Mouse (Mus musculus) megakaryocyte, embryonic 14.5 days (primary cell): ENCODE measurements at regions not wholly inside any gene's neighbourhood (a gene's known extent, or its start where the extent isn't known, plus 50 kb on each side); places are given as distances from the start of the nearest gene placed in this dataset.

Experiments
- H3K27me3 ChIP-seq: replicated peaks from 2 replicates; pipeline ENCODE3; 2012; ENCODE audit warnings: inconsistent platforms
- H3K36me3 ChIP-seq: replicated peaks from 2 replicates; pipeline ENCODE3; 2012; ENCODE audit warnings: low read length, inconsistent platforms, mixed read lengths
- H3K4me1 ChIP-seq: 2 replicates; pipeline ENCODE4 v1.6.1; 2012; ENCODE audit warnings: inconsistent platforms
- H3K4me3 ChIP-seq: replicated peaks from 2 replicates; pipeline ENCODE3; 2012; ENCODE audit warnings: moderate library complexity, mild to moderate bottlenecking, inconsistent platforms
- H3K9me3 ChIP-seq: 2 replicates; pipeline ENCODE4 v1.6.1; 2012; ENCODE audit warnings: inconsistent platforms
- FLI1 ChIP-seq: IDR thresholded peaks from 2 replicates; pipeline ENCODE4 v1.6.1; 2012; ENCODE audit warnings: low read length, inconsistent platforms, mixed read lengths
- GATA1 ChIP-seq: IDR thresholded peaks from 3 replicates; pipeline ENCODE4 v1.6.1; 2012; ENCODE audit warnings: mixed read lengths, low read length, inconsistent platforms, borderline replicate concordance

DNA sequence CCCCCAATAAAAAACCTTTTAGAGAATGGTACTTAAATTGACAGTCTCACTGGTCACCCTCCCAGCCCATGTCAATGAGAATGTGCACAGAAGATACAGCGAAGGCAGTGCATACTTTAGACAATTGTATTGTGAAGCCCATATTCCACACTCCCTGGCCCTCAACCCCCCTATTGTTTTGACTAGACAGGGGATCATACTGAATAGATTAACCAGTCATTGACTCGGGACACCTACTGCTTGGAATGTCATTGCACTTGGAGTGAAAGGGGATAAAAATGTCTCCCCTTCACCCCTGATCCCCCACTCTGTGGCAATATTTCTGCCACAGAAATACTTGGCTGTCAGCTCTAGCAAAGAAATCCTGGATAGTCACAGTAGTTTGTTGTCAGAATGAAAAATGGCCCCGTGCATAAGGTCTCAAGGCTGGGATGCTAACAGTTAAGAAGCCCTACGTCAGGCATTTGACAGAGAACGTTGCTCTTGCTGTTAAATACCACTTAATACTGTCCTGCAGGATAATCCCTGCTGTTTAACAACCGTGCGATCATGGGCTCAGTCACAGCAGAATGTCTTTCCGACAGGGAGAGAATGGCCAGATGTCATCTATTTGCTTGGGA lies 644.5 kb upstream of the Sox9 start:
- TF ChIP-seq GATA1: no peak
- no peak for TF ChIP-seq FLI1

DNA sequence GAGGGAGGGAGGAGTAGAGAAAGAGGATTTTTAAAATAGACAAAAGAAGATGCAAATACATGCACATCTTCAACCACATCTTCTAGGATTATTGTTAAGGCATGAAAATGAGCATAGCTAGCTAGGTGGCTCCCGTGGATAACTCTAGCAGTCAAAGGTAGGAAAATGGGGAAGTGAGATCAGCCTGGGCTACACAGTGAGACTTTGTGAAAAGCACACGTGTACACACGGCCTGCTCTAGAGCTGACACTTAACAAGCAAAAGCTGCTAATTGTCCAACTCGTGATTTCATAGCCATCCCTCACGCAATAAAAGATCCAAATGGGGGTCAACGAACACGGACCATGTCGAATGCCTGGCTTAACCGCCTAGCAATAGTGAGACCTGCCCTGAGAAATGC lies 642.0 kb upstream of the Sox9 start:
- Histone ChIP-seq H3K4me1 (no peaks in the 10 kb centered on the region), H3K4me3 (no peak overlapping the region), H3K36me3 (no peaks in the 10 kb centered on the region), H3K9me3 (peaks cover 8% of the 10 kb centered on the region; the same call in 1 of the 2 replicates), H3K27me3 (no peaks in the 10 kb centered on the region)
- TF ChIP-seq GATA1 (no peak), FLI1 (no peak)

More for the DNA sequence above, 644.5 kb upstream of the Sox9 start:
- peaks cover 11% of the 10 kb centered on the region; the same call in 1 of the 2 replicates for H3K9me3 ChIP-seq
- no peaks in the 10 kb centered on the region for H3K4me1 ChIP-seq
- H3K36me3 ChIP-seq: no peaks in the 10 kb centered on the region
- H3K27me3 ChIP-seq: no peaks in the 10 kb centered on the region
- H3K4me3 ChIP-seq: no peak overlapping the region

DNA sequence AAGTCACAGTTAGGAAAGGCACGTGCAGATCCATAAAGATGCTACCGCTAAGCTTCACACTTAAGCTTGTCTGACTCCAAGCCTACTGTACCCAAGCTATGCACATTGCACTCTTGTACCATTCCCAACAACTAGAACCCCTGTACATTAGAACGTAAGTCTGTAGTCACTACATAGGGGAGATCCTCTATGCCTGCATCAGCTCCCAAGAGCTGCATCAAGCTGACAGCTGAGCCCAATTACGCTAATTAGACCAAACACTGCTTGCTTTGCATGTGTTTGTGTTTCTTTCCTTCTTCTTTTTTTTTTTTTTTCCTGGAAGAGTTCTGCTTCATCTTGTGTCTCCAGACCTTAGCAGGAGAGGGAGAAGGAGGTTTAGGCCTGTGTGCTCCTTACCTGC lies 641.5 kb upstream of the Sox9 start:
- H3K4me3 ChIP-seq: no peak overlapping the region
- no peaks in the 10 kb centered on the region for H3K36me3 ChIP-seq
- H3K9me3 ChIP-seq: peaks cover 8% of the 10 kb centered on the region; the same call in 1 of the 2 replicates
- H3K27me3 ChIP-seq: no peaks in the 10 kb centered on the region
- TF ChIP-seq GATA1: no peak
- TF ChIP-seq FLI1: no peak
- H3K4me1 ChIP-seq: no peaks in the 10 kb centered on the region

DNA sequence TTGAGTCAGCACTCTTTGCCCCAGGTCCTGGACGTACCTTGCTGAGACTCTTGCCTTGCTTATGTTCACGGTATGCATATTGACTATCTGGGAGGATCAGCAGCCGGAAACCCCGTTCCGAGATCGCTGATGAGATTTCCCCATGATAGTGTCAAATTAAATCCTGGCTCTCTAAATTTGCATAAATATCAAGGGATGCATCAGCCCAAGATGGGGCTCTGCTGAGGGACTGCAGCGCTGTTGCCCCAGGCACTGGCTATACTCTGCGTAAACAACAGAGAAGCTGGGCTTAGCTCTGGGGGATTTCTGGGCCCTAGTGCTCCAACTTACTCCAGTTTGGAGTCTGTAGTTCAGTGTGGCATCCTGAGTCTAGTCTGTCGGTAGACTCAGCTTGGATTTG lies 641.1 kb upstream of the Sox9 start:
- TF ChIP-seq GATA1: no peak
- no peak for TF ChIP-seq FLI1
- Histone ChIP-seq H3K9me3 (peaks cover 8% of the 10 kb centered on the region; the same call in 1 of the 2 replicates), H3K4me3 (no peak overlapping the region), H3K36me3 (no peaks in the 10 kb centered on the region), H3K4me1 (no peaks in the 10 kb centered on the region), H3K27me3 (no peaks in the 10 kb centered on the region)

DNA sequence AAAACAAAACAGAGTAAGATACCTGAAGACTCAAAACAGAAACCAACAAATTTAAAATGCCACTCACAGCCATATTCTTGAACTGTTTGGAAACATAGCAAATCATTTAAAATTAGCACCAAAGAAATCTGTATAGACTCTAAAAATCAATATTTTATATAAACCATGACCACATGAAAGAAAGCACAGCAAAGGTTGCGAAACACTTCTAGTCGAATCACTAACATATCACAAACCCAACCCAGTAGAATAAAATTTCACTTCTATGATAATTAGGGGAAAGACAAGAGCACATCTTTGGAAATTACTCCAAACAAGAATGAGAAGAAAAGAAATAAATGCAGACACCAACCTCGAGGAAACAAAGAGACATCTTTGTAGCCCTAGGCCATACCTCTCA lies 630.0 kb upstream of the Sox9 start:
- no peaks in the 10 kb centered on the region for H3K4me1 ChIP-seq
- no peaks in the 10 kb centered on the region for H3K27me3 ChIP-seq
- TF ChIP-seq GATA1: no peak
- TF ChIP-seq FLI1: no peak
- H3K9me3 ChIP-seq: peaks cover 19% of the 10 kb centered on the region
- H3K36me3 ChIP-seq: no peaks in the 10 kb centered on the region
- H3K4me3 ChIP-seq: no peak overlapping the region

DNA sequence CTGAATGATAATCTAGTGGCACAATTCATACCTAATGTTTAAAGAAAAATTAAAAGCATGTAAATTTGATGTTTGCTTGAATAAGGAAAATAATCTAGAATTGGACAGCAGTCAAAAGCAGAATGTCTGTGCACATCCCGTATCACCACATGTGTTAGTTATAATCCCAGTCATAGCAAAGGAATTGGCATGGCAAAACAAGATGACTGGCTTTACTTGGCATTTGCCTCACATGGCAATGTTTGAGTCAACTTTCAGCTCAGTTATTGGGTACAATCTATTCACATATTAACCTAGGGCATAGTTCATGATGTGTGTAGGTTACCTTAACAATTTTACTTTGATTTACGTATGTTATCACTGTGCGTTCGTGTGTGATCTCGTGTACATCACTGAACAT lies 628.8 kb upstream of the Sox9 start:
- peaks cover 19% of the 10 kb centered on the region for H3K9me3 ChIP-seq
- no peak for TF ChIP-seq GATA1
- TF ChIP-seq FLI1: no peak
- no peak overlapping the region for H3K4me3 ChIP-seq
- H3K36me3 ChIP-seq: no peaks in the 10 kb centered on the region
- H3K27me3 ChIP-seq: no peaks in the 10 kb centered on the region
- no peaks in the 10 kb centered on the region for H3K4me1 ChIP-seq

DNA sequence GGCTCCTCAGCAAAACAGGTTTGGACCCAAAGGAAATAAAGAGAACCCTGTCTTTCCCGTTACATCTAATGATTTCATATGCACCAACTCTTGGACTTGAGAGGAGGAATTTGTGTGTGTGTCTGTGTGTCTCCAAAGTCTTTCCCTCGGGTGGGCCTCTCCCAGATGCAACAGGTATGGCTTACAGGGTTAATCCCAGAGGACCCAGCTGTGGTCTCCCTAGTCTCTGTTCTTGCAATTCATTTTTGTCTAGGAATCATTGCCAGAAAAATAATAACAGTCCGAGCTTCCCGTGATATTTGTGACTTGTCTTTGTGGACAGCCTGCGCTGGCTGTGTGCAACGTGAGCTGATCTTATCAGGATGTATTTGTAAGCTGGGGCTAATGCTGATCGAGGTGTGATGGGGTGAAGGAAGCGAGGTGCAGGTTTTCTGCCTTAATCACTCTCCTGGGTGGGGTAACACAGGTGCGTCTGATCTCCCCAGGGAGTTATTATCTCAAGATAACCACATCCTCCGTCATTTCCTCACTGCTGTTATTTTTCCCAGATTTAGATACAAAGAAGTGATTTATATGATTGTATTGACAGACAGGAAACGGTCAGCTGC lies 627.2 kb upstream of the Sox9 start:
- TF ChIP-seq FLI1: no peak
- no peak for TF ChIP-seq GATA1
- no peak overlapping the region for H3K4me3 ChIP-seq
- no peaks in the 10 kb centered on the region for H3K4me1 ChIP-seq
- peaks cover 20% of the 10 kb centered on the region for H3K9me3 ChIP-seq
- no peaks in the 10 kb centered on the region for H3K27me3 ChIP-seq
- H3K36me3 ChIP-seq: no peaks in the 10 kb centered on the region

DNA sequence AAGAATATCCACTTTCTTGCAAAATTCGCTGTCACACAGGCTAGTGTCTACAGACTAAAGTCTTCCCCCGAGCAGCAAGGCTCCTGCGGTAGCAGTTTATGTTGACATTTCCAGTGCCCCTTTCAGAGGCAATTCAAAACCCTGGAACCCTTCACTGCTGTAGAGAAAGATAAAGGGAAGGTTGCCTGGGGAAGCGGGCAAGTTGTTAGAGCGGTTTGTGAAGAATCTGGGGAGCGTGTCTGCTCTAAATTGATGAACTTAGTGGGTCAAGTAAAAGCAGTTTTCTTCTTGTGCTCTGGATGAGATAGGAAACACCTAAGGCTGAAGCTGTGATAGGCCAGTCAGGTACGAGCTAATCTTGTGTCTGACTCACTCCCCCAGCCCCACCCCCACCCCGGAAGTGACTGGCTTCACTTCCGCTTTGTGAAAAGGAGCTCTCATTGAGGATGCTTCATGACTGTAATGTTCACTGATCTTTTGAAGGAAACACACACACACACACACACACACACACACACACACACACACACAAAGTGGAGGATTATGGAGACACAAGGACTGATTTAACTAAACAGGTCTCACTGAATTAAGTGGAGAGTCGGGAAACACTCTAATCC lies 626.6 kb upstream of the Sox9 start:
- no peaks in the 10 kb centered on the region for H3K4me1 ChIP-seq
- H3K4me3 ChIP-seq: no peak overlapping the region
- H3K27me3 ChIP-seq: no peaks in the 10 kb centered on the region
- no peak for TF ChIP-seq FLI1
- no peak for TF ChIP-seq GATA1
- H3K9me3 ChIP-seq: peaks cover 23% of the 10 kb centered on the region
- no peaks in the 10 kb centered on the region for H3K36me3 ChIP-seq

DNA sequence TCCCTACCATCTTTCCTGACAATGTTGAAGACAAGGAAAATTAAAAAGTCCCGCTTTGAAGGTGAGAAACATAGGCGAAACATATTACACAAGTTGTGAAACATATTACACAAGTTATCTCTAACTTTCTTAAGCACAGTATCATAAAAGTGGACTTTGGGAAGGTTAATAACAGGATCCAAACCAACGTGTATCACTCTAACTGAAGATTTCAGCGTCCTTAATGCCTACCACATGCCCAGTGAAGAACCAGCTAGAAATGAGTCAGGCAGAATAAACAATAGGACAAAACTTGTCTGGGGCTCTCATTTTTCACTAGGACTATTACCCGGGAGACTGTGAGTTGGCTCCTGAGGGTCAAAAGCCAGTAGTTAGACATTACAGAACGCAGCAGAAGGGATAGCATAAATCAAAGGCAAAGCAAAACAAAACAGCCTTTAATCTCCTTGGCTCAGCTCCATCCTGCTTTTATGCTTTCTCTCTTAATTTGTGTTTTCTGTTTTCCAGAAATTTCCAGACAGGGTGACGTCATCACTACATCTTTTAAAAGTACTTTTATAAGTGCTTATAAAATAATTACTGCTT lies 618.3 kb upstream of the Sox9 start:
- TF ChIP-seq GATA1: no peak
- H3K4me1 ChIP-seq: no peaks in the 10 kb centered on the region
- H3K27me3 ChIP-seq: no peaks in the 10 kb centered on the region
- H3K4me3 ChIP-seq: no peak overlapping the region
- H3K36me3 ChIP-seq: no peaks in the 10 kb centered on the region
- H3K9me3 ChIP-seq: peaks cover 24% of the 10 kb centered on the region

DNA sequence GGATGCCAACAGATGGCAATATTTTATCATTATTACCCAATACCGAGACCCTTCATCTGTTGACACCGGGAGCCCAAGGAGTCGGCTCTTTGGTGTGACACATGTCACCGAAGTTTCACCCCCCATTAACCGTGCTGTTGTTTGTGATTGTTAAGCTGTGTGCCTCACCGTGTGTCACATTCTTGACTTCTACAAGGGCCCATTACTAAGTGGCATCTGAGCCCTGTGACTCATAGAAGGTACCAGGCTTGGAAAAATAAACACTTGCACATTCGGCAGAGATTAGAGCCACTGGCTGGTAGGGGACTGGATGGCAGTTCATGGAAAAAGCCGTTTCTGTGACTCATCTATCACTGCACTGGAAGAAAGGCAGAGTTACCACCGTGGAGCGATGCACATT lies 608.4 kb upstream of the Sox9 start:
- Histone ChIP-seq H3K9me3 (peaks cover 26% of the 10 kb centered on the region), H3K4me1 (no peaks in the 10 kb centered on the region), H3K27me3 (no peaks in the 10 kb centered on the region), H3K36me3 (no peaks in the 10 kb centered on the region), H3K4me3 (no peak overlapping the region)
- TF ChIP-seq FLI1: no peak
- TF ChIP-seq GATA1: no peak
